Mouse (Mus musculus) cortical plate, adult 2 months (tissue): ENCODE results near the gene Adk.

Source experiments
- CTCF ChIP-seq: fragments of 200-500 bp; IDR thresholded peaks from 2 replicates; pipeline ENCODE4 v1.5.1; 2011; ENCODE audit warnings: mild to moderate bottlenecking, control low read depth, low read length; ENCODE audit not compliant: insufficient read depth; ENCODE audit errors: extremely low read depth
- POLR2A ChIP-seq: fragments of 200-500 bp; IDR thresholded peaks from 2 replicates; pipeline ENCODE4 v1.6.1; 2011; ENCODE audit warnings: mild to moderate bottlenecking, low read length, control low read depth; ENCODE audit not compliant: insufficient read depth; ENCODE audit errors: extremely low read depth

- no peak for TF ChIP-seq CTCF
- no peak for TF ChIP-seq POLR2A
Observed at GRCm38 (mm10) chr14:21034791-21035190, 17.6 kb upstream of the Adk start.
